In genomic region chr14:21427369-21427768, GRCm38 (mm10) we compare ENCODE assay signal across 19 mouse cellular contexts. TPM values are rescaled to one million over a fixed set of nuclear protein-coding genes. Genes with fewer than 3 reads are reported as not detected.
DNase-seq lines count a peak whose midpoint lies in the region; ATAC-seq and TF ChIP-seq lines count a peak whose summit lies in the region.
"Had no signal": no experiment of that assay in that cellular context is flagged by ENCODE, and none has a peak within 500 bp of the region (broad histone marks: within the 10 kb centered on the region; RNA-seq: fewer than 3 reads in every experiment).

No protein-coding gene starts in this region.

- TF ChIP-seq CTCF in forebrain, postnatal 0 days (IDR thresholded peaks at IDR 0.05; ENCODE audit: low read depth), result no peak

- no peak overlapping the region for H3K27ac ChIP-seq in heart, embryonic 11.5 days (ENCODE audit: low read depth, low read length)
- peak overlapping the region; percentile 64 for H3K27ac ChIP-seq in forebrain, postnatal 0 days (ENCODE audit: low read depth, low read length)
- no peak overlapping the region; the same call in 1 of the 2 replicates for H3K27ac ChIP-seq in midbrain, embryonic 11.5 days (ENCODE audit: low read depth, low read length)
- H3K27ac ChIP-seq: embryonic facial prominence, embryonic 10.5 days; gastrocnemius, adult 2 months had no signal

- H3K4me1 ChIP-seq in heart, embryonic 11.5 days (ENCODE audit: control insufficient read depth, insufficient read depth, low read length), result 0 out of 2 replicates have a peak, but pooled peaks cover 3% of the 10 kb centered on the region
- H3K4me1 ChIP-seq in forebrain, postnatal 0 days (ENCODE audit: insufficient read depth), result 0 out of 2 replicates have a peak, but pooled peaks cover 3% of the 10 kb centered on the region
- H3K4me1 ChIP-seq in midbrain, embryonic 11.5 days (ENCODE audit: control insufficient read depth, insufficient read depth, low read length), result peaks cover 13% of the 10 kb centered on the region

- ATAC-seq in heart, embryonic 11.5 days (replicated peaks; ENCODE audit: insufficient number of reproducible peaks, low FRiP score, low TSS enrichment), result no peak
- peak; percentile 84 for ATAC-seq in forebrain, postnatal 0 days
- ATAC-seq in midbrain, embryonic 11.5 days (ENCODE audit: low FRiP score), result 0 out of 2 replicates have a peak, but pooled peaks have one; percentile 54
- ATAC-seq: activated CD4-positive, CD25-positive, alpha-beta regulatory T cell, adult 4 months had no signal

- H3K4me3 ChIP-seq in heart, embryonic 11.5 days (ENCODE audit: low read depth, low read length), result no peak overlapping the region
- H3K4me3 ChIP-seq in forebrain, postnatal 0 days (ENCODE audit: low read depth, low read length), result no peak overlapping the region
- no peak overlapping the region for H3K4me3 ChIP-seq in midbrain, embryonic 11.5 days (ENCODE audit: low read depth, low read length)
- H3K4me3 ChIP-seq: embryonic facial prominence, embryonic 10.5 days; gastrocnemius, adult 2 months had no signal

- DNase-seq in heart, adult 11 months, result peak; percentile 56
- peak; percentile 36 for DNase-seq in brain, adult 2 months (ENCODE audit: low read depth, low spot score)
- DNase-seq in forebrain, postnatal 0 days, result peak; percentile 11
- no peak for DNase-seq in midbrain, embryonic 11.5 days (ENCODE audit: low spot score, missing footprints)
- DNase-seq in embryo, embryonic 11 days, result no peak
- no peak for DNase-seq in cerebellum, adult 11 months
- DNase-seq in thymus, postnatal 4 days, result no peak
- DNase-seq: cerebellum, postnatal 25 days; gastrocnemius, adult 2 months; heart, postnatal 36 days; kidney, adult 11 months; kidney, postnatal 10 days; left cerebral cortex, postnatal 4 days; lung, postnatal 36 days; right cerebral cortex, adult 18-20 months; thymus, postnatal 36 days had no signal

- 74% methylated on average over 7 of the region's 7 CpGs for WGBS in heart, embryonic 11.5 days (ENCODE audit: insufficient replicate concordance)
- WGBS in forebrain, postnatal 0 days, result 27% methylated on average over 7 of the region's 7 CpGs
- 58% methylated on average over 7 of the region's 7 CpGs for WGBS in midbrain, embryonic 11.5 days

- H3K9ac ChIP-seq in heart, embryonic 11.5 days (ENCODE audit: low read depth, low read length), result no peak overlapping the region
- H3K9ac ChIP-seq in forebrain, postnatal 0 days, result no peak overlapping the region
- no peak overlapping the region for H3K9ac ChIP-seq in midbrain, embryonic 11.5 days (ENCODE audit: low read length)

- H3K27me3 ChIP-seq in heart, embryonic 11.5 days (ENCODE audit: control insufficient read depth, insufficient read depth, low read length), result no peaks in the 10 kb centered on the region
- no peaks in the 10 kb centered on the region for H3K27me3 ChIP-seq in forebrain, postnatal 0 days (ENCODE audit: insufficient read depth, low read length)
- no peaks in the 10 kb centered on the region for H3K27me3 ChIP-seq in midbrain, embryonic 11.5 days (ENCODE audit: control insufficient read depth, insufficient read depth, low read length)

- no peaks in the 10 kb centered on the region for H3K9me3 ChIP-seq in heart, embryonic 11.5 days (replicated peaks; ENCODE audit: control insufficient read depth, low read length)
- H3K9me3 ChIP-seq in forebrain, postnatal 0 days (ENCODE audit: low read length), result no peaks in the 10 kb centered on the region
- no peaks in the 10 kb centered on the region for H3K9me3 ChIP-seq in midbrain, embryonic 11.5 days (ENCODE audit: control insufficient read depth, low read length)
- H3K9me3 ChIP-seq: embryonic facial prominence, embryonic 10.5 days had no signal

- H3K36me3 ChIP-seq in heart, embryonic 11.5 days (ENCODE audit: control insufficient read depth, insufficient read depth, low read length), result no peaks in the 10 kb centered on the region; the same call in 1 of the 2 replicates
- H3K36me3 ChIP-seq in forebrain, postnatal 0 days (ENCODE audit: insufficient read depth), result no peaks in the 10 kb centered on the region
- no peaks in the 10 kb centered on the region for H3K36me3 ChIP-seq in midbrain, embryonic 11.5 days (ENCODE audit: control insufficient read depth, insufficient read depth, low read length)

- H3K4me2 ChIP-seq in heart, embryonic 11.5 days, result no peak overlapping the region
- H3K4me2 ChIP-seq in forebrain, postnatal 0 days (ENCODE audit: low read depth), result no peak overlapping the region
- H3K4me2 ChIP-seq in midbrain, embryonic 11.5 days, result no peak overlapping the region

RNA-seq across cellular contexts. Expression of gene Kat6b, which starts 53.9 kb away (rescaled TPM):
- polyA plus RNA-seq in heart, embryonic 11.5 days (2014; fragmentation: Nextera tagmentation; extraction: Ambion mirVana), result 11.9 and 14.9 TPM in 2 replicates
- 29.9 and 35.8 TPM in 2 replicates for total RNA-seq in forebrain, postnatal 0 days (2014; rRNA removed)
- polyA plus RNA-seq in forebrain, postnatal 0 days (2015; fragmentation: Nextera tagmentation; extraction: Ambion mirVana), result 10.0 and 16.9 TPM in 2 replicates
- 13.5 and 16.3 TPM in 2 replicates for polyA plus RNA-seq in midbrain, embryonic 11.5 days (2014; fragmentation: Nextera tagmentation; extraction: Ambion mirVana)

Comparison
In these comparisons a context has a peak if more than half of its experiments do, and no peak if none do; other contexts are left out.
1. DNase-seq: peak in heart, adult 11 months (single experiment), brain, adult 2 months (single experiment) and forebrain, postnatal 0 days (single experiment); none in midbrain, embryonic 11.5 days (single experiment), embryo, embryonic 11 days (single experiment), cerebellum, adult 11 months (single experiment) and thymus, postnatal 4 days (single experiment).